Mouse (Mus musculus): ENCODE results near the gene Tcp11l2.
A peak's percentile ranks its signal among the peaks of the same experiment; 100 is the strongest.

Gene Tcp11l2

DNA sequence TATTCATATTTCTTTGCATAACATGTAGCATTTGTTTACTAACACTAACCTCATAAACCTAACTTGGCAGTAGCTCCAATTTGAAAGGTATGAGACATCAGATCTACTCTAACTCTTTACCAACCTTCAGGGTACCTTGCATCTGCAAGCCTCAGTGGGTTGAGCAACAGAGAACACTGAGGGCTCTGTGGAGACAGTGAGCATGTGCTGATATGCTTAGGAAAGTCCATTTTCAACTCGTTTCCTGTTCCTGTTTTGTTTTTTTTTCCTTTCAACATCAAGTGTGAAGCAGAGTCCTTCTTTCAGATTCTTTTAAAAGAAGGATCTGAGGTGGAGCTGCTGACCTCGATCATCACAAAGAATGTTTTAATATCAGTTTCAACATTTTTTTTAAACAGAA lies 20.3 kb upstream of the Tcp11l2 start:
- DNase-seq (ENCODE audit: low spot score in 2 of 2): no peak

- no peak for DNase-seq (ENCODE audit: low spot score in 2 of 2)
Observed at GRCm38 (mm10) chr10:84558511-84558910, 17.9 kb upstream of the Tcp11l2 start.

GRCm38 (mm10) chr10:84559986-84560385 lies 16.4 kb upstream of the Tcp11l2 start:
- DNase-seq (ENCODE audit: low spot score in 2 of 2): no peak

DNA sequence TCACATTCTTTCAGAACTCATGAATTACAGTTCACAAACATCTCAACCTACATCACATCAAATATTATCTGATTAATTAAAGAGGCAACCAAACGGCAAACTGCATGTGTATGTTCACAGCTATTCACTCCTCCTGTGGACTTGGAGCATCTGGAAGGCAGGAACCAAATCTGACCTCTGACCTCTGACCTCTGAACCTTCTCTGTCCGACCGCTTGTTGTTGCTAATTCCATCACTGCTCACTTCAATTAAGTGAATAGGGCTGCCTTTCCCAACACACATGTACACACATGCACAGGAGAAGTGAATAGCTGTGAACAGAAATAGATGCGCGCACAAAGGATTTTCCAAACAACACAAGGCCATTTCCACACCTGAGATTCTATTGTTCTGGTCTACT lies 14.3 kb upstream of the Tcp11l2 start:
- no peak for DNase-seq (ENCODE audit: low spot score in 2 of 2)

DNA sequence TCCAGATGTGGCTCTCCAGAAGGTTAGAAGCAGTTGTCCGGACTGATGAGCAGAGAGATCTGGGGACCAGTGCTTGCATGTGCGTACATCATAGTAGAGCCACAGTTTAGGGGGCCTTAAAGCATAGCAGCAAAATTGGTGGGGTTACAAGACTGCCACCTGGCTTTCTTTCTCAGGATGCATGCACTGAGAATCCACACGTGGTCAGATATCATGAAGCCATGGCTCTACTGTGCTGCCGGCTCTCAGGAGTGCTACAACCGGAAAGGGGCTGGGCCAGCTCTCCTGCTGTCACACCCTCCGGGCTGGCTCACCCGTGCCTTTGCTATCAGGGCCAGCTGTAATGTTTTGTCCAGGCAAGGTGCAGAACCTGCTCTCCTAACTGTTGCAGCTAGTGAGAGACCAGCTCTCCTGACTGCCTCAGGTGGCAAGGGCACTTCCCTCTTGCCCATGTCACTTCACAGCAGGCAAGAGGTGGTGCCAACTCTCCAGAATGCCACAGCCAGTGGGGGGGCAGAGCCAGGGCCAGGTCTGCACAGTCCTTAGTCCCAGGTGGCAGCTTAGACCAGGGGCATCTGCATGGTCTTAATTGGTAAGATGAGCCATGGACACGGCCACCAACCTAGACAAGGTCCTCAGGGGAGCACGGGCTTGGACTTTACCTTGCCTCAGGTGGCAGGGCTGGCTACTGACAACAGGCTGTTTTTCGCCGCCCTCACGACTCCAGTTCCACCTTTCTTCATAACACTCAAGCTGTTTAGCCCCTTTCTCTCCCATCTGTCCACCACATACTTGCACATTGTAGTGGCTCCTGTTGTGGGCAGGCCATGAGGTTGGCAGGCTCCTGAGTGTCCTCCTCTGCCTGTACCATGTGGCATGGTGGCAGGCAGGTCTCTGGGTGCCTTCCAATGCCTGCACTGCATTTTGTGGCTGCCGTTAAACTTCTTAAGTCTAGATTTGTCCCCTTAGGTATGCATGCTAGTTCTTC lies 13.6 kb upstream of the Tcp11l2 start:
- DNase-seq (ENCODE audit: low spot score in 2 of 2): peak; percentile 24 to 49

DNA sequence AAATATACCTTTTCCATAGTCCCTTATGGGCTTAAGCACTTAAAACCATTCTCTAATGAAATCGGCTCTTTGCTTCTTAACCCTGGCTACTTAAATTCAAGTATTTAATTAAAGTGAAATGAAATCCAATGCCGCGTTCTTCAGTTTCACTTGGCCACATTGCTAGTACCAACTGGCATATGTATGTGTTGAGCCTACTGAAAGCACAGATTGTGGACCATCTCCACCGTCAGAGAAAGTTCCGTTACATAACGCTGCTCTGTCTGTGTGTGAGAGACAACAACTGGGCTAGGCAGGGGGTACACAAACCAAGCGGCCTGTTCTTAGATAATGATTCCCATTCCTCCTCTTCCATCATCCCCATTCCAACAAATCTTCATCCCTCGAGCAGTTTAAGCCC lies 12.0 kb upstream of the Tcp11l2 start:
- no peak for DNase-seq (ENCODE audit: low spot score in 2 of 2)

GRCm38 (mm10) chr10:84571052-84571639 lies 5.3 kb upstream of the Tcp11l2 start:
- no peak for DNase-seq (ENCODE audit: low spot score in 2 of 2)

DNA sequence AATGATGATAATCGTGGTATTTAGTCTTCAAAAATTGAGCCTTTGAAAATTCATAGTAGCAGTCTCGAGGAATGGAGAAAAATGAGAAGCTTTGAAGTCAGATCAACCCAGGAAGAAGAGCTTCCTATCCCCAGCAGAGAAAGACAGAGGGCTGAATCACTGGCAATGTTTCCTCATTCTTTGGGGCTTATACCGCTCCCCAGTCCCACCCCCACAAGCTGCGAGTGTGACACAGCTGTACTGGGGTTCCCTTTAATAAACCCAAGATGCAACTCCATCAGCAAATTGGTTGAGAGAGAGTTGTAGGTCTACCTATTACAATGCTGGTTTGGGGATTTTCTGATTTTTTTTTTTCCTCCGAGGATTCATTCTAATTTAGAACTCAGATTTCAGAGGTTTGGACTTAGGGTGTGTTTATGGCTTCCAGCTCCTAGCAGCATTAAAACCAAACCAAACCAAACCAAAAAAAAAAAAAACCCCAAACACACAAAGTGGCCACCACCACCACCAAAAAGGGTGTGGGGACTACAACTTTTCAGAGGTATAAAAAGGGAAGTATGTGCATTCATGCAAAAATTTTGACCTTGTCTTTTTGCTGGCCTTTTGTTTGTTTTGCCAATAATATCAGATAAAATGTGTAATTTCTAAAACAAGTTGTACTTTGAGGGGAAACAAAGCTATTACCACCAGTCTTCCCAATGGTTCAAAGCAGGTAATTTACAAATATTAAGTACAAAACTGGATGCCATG lies 2.6 kb upstream of the Tcp11l2 start:
- DNase-seq (ENCODE audit: low spot score in 2 of 2): no peak

DNA sequence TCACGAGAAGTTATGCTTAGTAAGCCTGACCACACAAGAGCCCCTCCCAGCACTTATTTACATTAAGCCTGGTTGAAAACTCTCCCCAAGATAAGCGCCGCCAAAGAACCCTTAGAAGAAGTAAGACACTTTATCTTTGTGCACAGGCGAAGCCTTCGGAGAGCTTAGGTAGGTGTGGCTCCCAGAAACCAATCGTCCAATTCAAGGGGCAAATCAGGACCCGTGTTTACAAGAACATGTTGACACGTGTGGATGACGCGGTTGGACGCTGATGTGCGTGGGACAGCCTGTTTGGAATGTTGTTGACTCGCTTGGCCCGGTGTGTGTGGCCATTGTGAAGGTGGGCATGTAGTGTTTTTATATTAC lies 414 bp upstream of the Tcp11l2 start:
- DNase-seq (ENCODE audit: low spot score in 2 of 2): no peak

DNA sequence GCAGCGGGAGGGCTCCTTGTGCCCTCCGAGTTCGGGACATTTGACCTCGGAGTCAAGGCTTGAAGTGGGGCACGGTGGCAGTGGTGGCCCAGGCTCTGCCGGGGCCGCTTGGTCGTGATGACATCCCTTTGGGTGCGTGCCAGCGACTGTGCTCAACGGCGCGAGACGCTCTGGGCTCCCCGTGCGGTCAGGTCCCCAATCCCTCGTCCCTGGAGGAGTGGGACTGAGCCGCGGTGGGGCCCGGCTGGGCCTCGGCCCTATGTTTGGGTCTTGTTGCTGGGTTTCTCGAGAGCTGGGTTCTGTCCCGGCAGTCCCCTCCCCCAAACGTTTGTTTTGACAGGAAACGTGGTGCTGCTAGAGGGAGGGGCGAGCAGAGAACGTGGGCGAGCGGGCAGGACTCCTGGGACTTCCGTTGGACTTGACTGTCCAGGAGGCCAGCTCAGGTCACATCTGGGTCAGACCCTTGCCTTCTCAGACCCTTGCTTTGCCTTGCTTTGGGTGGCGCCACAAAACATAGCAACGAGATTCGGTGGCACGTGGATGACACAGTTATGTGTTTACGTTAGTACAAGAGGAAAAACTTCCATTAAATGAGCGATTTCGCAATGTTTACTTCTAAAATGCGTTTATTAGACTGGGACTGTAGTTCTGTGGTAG lies 773 bp downstream of the Tcp11l2 start:
- peak; percentile 64 to 81 for DNase-seq (ENCODE audit: low spot score in 2 of 2)

GRCm38 (mm10) chr10:84578738-84579137 lies 2.3 kb downstream of the Tcp11l2 start:
- no peak for DNase-seq (ENCODE audit: low spot score in 2 of 2)

DNA sequence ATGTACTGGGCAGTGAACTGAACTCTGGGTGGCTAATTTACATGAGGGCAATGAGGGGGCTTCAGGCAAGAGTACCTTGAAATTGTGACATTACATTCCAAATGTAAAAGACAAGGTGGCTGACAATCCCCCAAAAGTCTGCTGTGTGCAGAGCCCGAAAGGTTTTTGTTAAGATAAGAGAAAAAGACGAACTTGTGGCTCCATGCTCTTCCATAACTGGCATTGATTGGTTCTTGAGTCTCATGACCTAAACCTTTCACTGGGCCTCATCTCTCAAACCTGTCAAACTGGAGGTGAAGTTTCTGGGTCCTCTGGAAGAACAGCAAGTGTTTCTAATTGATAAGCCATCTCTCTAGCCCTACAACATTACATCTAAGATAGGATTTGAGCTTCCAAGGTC lies 3.1 kb downstream of the Tcp11l2 start:
- DNase-seq (ENCODE audit: low spot score in 2 of 2): no peak

DNA sequence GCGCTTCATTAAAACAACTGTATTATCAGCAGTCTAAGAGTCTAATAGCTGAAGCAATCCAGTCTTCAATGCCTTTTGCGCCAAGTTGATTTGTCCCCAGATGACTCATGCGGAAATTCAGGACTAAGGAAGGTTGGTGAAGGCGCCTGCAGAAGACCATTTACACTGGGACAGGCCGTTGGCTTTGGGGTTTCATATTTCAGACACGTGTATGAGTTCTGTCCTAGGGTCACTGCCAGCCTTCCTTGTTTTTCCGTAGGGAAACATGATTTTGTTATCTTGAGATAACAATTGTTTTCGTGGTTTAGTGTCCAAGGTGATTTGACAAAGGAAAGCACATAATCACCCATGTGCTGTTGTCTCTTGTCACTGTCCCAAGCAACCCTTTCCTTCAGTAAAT lies 4.8 kb downstream of the Tcp11l2 start:
- DNase-seq (ENCODE audit: low spot score in 2 of 2): peak in 1 of 2 experiments; percentile 13

GRCm38 (mm10) chr10:84582236-84582635 lies 5.8 kb downstream of the Tcp11l2 start:
- DNase-seq (ENCODE audit: low spot score in 2 of 2): no peak

DNA sequence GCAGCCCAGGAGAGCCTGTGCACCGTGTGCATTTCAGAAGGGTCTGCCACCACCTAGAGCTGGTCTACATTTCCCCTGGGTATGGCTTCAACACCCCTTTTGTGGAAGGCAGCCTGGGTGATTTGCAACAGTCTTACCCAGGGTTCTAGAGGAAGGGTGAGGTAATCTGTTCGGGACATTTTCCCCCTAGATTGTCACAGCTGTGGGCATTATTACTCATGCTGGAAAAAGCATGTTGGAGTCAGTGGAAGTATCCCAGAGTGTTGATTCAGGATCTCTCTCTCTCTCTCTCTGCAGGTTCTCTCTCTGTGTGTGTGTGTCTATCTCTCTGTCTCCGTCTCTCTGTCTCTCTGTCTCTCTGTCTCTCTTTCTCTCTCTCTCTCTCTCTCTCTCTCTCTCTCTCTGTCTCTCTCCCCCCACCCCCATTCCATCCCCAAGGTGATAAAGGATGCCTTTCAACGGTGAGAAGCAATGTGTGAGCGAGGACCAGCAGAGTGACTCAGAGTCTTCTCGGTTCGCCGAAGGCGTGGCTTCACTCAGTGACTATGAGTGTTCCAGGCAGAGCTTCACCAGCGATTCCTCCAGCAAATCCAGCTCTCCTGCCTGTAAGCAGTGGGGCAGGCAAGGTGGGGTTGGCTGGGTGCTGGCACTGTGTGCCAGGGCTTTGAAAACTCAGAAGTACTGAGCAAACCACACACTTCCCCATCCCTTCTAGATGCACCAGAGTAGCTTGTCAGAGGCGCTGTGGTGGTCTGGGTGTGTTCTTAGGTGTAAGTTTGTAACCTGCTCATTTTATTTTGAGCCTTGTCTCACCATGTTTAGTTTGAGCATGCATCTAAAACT lies 8.2 kb downstream of the Tcp11l2 start:
- DNase-seq (ENCODE audit: low spot score in 2 of 2): no peak

DNA sequence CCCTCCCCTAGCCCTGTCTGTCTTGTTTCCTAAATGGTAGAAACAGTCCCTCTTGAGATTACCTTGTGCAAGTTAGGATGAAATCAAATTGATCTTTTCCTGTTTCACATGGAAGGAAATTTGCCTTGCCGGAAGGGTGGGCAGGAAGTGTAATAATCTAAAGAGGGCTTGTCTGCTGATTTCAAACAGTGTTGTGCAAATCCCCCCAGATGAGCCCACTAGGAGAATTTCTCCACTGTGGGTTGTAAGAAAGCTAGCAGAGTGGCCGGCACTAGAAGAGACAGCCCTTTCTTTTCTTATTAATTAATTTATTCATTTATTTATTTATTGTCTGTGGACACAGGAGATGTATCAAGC lies 8.8 kb downstream of the Tcp11l2 start:
- DNase-seq (ENCODE audit: low spot score in 2 of 2): no peak

GRCm38 (mm10) chr10:84590956-84591355 lies 14.5 kb downstream of the Tcp11l2 start:
- no peak for DNase-seq (ENCODE audit: low spot score in 2 of 2)

DNA sequence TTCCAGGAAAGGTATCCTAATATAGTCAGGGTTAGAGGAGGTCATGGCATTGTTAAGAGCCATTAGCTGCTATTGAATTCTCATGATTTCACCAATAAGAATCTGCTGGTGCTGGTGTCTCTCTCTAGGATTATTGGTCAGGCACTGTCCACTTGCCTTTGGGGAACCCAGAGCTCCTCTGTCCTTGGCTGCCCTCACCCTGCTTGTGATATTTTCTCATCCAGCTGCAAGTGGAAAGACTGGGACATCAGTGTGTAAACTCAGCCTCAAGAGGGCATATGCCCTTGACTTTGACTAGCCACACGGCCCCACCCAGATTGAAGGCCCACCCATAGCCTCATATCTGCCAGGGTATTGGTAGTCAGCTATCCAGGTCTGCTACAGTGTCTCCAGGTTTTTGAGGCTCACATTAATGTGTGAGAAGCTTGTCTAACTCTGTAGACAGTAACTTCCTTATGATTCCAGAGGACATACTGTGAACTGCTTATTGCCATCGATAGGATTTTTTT lies 15.3 kb downstream of the Tcp11l2 start:
- no peak for DNase-seq (ENCODE audit: low spot score in 2 of 2)

DNA sequence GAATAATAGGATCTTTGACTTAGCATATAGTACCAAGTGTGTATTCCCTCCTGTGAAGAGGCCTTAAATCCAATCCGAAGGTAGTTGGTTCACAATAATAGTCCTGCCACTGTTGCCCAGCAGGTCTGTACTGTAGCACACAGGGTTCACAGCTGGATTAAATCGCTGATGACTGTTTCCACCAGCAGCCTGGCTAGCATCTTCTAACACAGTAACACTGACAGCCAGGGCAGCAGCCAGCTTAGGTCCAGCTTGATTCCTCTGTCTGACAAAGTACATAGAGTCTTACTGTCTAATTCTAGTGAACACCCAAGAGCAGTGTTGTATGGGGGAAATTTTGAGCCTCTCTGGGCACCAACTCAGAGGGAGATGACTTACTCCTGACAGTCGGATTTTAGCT lies 16.3 kb downstream of the Tcp11l2 start:
- no peak for DNase-seq (ENCODE audit: low spot score in 2 of 2)

DNA sequence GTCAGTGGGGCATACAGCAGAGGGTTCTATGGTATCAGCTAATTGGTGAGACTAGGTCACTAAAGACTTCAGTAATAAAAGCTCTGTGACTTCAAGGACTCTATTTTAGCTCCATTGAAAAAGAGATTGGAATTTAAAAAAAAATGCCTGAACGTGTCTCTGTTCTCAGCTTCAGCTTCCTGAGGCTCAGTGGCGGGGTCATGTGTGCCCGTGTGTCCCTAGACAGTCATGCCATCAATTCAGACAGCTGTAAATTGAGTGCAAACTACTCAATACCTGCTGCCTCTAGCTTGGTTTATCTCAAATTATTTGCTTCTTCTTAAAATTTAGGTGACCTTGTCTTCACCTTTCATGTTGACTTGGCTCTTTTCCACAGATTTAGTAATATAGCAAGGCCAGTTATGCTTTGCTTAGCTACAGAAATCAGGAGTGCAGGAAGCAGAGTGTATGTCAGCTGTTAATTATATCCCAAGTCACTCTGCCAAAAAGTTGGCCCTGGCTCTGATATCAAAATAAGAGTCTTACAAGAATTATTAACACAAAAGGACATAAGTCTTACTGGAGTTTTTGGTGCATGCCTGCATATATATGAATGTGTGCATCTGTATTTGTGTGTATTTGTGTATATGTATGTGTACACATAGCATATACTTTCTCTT lies 20.8 kb downstream of the Tcp11l2 start:
- DNase-seq (ENCODE audit: low spot score in 2 of 2): no peak
